Mouse (Mus musculus): ENCODE results near the gene Ugt1a7c.
"Not testable (repeated sequence)": the region's sequence is repeated elsewhere in the genome, so short reads cannot be mapped to it uniquely, and the experiment has no call there.

Ugt1a7c gene

DNA sequence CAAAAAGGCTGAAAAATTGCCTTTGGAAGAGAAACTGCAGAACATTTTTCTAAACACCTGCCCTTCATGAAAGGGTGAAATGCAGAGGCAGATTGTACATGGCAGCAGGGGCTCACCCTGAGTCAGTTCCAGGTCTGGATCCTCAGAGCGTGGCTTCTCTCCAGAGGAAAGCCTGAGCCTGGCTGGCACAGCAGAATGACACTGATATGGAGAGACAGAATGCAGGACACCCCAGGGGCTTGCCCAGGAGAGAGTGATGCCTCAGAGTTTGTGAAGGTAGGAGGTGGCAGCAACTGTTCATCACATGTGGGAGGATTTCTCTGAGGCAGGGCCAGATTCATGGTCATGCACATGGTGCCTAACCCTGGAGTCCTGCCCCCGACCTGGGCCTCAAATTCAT lies 105.1 kb downstream of the Ugt1a7c start:
- DNase-seq, result no peak

DNA sequence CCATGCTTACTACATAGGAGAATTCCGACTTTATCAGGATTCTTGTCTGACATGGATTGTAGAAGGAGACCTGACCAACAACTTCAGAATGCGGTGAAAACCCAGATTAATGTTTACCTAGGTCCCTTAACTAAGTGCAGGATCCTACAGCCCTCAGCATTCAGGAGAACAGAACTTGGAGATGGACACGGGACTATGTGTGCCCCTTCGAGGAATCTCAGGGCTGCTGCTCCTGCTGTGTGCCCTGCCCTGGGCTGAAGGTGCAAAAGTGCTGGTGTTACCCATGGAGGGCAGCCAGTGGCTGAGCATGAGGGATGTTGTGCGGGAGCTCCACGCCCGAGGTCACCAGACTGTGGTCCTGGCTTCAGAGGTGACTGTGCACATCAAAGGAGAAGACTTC lies 105.6 kb downstream of the Ugt1a7c start, which contains the start of gene Ugt1a2:
Gene Ugt1a2, plus strand, starts transcription at position 146 of the 400 bp plus-strand sequence.
- no peak for DNase-seq

DNA sequence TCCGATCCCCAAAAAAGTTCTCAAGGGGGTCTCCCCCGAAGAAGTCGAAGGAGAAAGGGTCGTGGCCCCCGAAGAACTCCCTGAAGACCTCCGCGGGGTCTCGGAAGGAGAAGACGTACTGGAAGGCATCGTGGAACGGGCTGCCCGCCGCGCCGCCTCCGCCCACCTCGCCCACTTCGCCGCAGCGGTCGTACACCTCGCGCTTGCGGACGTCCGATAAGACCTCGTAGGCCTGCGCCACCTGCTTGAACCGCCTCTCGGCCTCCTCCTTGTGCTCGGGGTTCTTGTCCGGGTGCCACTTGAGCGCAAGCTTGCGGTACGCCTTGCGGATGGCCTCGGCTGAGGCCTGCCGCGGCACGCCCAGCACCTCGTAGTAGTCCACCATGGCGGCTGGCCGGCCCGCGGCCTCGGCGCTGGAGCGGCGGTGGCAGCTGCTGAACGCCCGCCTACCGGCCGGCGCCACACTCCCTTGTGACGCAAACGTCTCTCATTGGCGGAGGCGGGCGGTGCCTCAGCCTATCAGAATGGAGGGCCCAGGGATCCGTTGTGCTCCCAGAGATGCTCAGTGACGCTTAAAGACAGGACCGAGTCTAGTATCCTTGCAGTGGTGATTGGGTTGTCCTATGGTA lies 110.5 kb downstream of the Ugt1a7c start, which contains the start of gene Dnajb3:
Gene Dnajb3, minus strand, starts transcription at position 489 of the 629 bp plus-strand sequence.
- DNase-seq, result peak; percentile 94

DNA sequence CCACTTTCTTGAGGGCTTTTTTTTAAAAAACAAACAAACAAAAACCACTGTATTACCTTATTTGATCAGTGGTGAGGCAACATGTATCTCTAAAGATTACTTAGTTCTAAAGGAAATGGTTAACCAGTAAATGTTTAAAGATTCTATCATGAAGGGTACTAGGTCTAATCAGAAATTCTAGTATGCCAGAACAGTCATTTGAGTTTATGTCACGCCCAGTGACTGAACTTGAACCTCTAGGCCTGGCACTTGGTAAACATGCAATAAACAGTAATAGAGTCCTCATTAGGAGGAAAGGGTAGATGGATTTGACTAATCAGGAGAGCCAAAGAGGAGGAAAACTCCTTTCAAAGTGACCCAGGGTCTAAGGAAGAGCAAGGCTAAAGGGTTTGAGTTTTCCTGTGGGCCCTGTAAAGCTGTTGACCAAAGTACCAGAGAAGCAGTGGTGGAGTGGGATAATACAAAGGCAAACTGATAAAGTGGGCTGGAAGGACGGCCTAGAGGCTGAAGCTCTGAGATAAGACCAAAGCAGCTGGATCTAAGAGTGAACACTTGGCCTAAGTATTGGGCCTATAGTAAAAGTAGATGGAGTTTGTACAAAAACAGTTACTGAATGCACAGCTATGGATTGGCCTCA lies 112.1 kb downstream of the Ugt1a7c start:
- DNase-seq, result no peak

DNA sequence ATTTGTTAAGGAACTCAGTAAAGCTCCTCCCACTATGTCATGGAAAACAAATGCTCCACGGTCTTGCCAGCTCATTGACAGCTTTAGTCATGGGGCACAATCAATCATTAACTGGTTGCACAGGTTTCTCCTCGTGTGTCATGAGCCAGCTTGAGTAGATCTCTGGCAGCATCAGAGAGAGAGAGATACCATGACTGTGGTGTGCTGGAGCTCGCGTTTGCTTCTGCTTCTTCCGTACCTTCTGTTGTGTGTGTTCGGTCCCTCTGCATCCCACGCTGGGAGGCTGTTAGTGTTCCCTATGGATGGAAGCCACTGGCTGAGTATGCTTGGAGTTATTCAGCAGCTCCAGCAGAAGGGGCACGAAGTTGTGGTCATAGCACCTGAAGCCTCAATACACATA lies 117.0 kb downstream of the Ugt1a7c start, which contains the start of gene Ugt1a1:
Gene Ugt1a1, plus strand, starts transcription at position 148 of the 400 bp plus-strand sequence.
- peak; percentile 4 for DNase-seq

DNA sequence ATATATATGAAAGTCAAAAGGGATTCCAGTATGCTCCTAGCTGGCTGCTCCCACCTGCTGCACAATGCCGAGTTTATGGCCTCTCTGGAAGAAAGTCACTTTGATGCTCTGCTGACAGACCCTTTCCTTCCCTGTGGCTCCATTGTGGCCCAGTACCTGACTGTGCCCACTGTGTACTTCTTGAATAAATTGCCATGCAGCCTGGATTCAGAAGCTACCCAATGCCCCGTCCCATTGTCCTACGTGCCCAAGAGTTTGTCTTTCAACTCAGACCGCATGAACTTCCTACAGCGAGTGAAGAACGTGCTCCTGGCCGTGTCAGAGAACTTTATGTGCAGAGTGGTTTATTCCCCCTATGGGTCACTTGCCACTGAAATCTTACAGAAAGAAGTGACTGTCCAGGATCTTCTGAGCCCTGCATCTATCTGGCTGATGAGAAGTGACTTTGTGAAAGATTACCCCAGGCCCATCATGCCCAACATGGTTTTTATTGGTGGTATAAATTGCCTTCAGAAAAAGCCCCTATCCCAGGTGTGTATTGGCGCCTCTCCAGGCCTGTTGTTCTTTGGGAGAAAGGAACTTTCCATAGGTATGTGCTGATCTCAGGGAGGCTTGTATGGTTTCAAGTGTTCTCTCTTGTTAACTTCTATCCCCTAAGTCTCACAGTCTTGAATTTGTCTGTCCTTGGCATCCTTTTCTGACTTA lies 117.6 kb downstream of the Ugt1a7c start:
- peak; percentile 3 for DNase-seq

DNA sequence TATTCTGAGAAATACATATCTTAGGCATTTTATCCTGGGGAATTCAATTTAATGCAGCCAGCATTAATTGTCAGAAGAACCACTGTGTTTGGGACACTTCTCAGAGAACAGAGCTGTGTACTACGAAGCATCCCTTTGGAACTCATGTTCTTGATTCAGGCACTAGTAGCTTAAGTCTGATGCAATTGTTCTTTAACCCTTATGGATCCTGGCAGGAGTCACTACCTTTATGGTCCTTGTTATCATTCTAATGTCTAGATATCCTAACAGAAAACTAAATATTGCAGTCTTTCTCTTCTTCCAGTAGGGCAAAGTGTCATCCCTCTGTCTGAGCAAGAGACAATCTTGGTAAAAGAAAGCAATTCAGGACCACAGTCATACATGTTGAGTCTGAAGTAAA lies 118.2 kb downstream of the Ugt1a7c start:
- peak; percentile 1 for DNase-seq

DNA sequence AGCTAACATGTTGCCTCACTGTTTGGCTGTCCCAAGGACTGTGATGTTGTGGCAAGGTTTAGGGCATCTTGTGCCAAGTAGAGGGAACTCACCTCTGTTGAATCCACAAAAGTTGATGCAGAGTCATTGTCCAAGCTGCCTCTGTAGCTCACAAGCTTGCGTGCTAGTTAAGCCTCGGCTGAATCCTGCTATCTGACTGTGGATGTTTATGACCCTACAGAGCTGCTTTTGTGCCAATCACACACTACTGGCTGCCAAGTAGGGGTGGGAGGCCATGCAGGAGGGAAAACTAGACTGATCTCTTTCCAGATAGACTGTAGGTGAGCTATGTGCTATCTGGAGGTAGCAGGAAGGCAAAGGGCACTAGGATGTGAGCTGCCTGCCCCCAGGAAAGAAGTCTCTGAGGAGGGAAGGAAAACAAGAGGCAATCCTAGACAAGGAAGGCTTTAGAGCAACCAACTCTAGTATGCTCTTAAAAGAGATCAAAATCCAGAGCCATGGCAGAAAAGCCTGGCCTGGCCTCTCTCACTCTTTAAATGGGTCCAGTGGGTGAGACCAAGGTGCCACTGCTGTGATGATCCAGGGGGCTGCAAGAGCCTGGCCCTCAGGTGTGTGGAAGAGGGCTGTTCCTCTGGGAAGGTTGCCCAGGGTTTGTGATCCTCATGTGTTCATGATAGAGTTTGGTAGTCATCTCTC lies 119.1 kb downstream of the Ugt1a7c start:
- DNase-seq, result peak; percentile 2

DNA sequence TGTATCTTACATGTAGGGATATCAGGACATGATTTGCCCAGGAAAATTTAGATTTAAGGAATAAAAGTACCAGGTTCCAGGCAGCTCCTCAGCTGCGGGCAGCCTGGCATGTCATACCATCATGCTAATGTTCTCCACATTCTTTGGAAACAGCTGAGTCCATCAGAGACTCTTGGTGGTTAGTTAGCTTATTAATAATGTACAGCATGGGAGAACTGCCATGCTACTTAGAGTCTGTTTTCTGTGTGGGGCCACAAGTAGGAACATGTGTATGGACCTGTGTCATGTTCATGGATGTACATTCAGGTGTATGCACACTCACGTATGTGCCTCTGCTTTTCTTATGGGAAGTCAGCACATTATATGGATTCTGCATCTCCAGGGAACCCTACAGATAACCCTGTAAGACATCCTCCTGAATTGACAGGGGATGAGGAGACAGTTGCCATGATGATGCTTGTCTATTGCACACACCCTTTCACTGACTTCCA lies 119.6 kb downstream of the Ugt1a7c start:
- peak; percentile 2 for DNase-seq

DNA sequence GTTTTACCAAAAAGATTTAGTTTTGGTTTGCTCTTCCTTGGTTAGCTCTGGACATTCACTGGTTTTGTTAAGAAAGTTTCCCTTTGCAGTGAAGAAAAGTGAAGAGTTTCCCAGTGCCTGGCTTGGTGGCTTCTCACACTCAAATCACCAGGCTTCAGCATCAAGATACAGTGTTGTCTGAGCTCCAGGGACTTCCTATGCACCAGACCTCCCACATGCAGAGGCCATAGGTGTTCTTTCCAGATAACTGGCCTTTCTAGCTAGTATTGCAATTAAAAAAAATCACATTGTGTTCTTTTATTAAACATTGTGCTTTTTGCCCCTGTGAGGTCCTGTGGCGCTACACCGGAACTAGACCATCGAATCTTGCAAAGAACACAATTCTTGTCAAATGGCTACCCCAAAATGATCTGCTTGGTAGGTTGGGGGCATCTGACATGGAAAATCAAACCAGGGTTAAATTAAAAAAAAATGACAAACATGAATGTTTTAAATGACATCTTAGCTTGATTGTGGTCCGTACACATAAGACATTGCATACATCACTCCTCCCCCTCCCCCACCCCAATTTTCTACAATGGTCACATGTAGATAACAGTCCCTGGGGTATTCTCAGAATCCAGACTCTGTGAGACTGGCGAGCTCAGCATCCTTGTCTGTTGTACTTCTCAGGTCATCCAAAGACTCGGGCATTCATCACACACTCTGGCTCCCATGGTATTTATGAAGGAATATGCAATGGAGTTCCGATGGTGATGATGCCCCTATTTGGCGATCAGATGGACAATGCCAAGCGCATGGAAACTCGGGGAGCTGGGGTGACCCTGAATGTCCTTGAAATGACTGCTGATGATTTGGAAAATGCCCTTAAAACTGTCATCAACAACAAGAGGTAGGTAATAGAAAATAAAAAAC lies 120.9 kb downstream of the Ugt1a7c start:
- DNase-seq, result peak; percentile 7

DNA sequence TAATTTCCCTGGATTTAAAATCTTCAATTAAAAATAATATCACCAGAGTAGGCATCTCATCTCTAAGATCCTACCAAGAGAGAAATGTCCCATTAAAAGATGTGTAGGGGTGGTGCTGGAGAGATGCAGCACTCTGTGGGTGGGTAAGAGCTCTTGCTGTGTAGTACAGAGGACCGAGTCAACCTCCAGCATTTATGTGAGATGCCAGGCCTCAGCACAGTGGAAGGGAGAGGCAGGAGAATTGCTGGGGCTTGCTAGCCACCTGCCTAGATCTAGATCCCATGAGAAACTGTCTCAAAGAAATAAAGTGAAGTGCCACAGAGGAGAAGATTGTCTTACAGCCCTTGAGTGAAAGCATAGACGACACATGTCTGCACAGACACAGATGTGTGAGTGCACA lies 121.7 kb downstream of the Ugt1a7c start:
- peak; percentile 1 for DNase-seq

DNA sequence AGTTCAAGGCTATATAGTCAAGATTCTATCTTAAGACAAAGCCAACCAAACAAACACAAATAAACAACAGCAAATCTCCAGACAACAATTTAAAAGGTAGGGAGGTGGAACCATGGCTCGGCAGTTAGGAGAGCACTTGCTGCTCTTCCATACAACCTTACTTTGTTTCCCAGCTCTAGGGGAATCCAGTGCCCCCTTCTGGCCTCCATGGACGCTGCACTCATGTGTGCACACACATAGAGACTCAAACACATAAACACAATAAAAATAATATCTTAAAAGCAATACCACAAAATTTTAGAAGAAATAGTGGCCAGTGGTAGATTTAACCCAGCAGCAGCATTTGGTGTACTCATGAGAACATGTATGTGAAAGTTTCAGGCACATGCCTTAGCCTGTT lies 122.3 kb downstream of the Ugt1a7c start:
- peak; percentile 1 for DNase-seq

DNA sequence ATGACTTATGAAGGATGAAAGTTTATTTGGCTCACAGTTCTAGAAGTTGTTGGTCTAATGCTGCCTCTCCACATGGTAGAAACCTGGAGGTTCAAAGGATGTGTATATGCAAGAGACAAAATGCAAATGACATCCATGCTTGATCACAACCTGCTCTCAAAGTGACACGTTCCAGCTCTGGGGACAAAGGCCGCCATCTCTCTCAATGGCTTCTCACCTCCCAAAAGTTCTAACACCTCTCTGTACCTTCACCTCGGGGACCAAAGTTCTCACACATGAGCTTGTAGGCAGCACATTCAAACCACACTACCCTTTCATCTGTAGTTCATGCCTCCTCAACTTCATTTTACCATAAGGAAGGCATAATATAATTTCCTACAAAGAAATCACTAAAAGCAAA lies 122.7 kb downstream of the Ugt1a7c start:
- peak; percentile 2 for DNase-seq

DNA sequence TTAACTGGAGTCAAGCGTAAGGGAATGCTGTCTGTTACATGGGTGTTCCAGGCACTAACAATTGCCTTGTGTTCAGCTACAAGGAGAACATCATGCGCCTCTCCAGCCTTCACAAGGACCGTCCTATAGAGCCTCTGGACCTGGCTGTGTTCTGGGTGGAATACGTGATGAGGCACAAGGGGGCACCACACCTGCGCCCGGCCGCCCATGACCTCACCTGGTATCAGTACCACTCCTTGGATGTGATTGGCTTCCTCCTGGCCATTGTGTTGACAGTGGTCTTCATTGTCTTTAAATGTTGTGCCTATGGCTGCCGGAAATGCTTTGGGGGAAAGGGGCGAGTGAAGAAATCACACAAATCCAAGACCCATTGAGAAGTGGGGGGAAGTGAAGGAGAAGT lies 123.2 kb downstream of the Ugt1a7c start:
- peak; percentile 1 for DNase-seq

DNA sequence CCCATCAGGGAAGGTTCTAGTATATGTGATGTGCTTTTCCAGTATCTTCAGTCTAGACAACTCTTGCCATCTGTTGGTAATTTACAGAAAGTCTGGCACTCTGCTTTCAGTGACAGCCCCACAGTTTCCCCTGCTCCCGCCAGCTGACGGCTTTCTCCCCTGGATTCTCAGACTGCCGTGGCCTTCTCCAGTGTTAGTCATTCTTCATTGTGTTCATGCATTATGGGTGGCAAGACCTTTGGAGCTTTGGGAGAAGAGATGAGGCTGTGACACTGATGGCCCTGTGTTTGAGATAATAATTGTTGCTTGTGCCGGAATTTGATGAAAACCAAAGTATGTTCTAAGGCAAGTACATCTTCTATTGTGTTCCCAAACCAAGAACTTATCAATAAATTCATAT lies 123.7 kb downstream of the Ugt1a7c start:
- no peak for DNase-seq

DNA sequence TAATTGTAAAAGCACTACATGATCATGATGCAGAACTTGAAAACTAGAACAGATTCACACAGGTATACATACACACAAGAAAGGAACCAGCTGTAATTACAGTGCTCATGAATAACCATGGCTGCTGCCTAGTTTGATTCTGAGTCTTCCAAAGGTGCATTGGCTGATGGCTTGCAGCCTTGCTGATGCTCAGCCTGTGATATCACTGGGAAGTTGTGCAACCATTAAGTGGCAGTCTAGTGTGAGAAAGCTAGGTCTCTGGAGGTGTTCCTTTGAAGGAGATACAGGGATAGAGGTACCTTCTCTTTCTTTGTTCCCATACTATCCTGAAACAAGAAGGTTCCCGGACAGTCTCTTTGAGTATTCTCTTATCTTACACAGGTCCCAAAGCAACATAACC lies 124.2 kb downstream of the Ugt1a7c start:
- no peak for DNase-seq

DNA sequence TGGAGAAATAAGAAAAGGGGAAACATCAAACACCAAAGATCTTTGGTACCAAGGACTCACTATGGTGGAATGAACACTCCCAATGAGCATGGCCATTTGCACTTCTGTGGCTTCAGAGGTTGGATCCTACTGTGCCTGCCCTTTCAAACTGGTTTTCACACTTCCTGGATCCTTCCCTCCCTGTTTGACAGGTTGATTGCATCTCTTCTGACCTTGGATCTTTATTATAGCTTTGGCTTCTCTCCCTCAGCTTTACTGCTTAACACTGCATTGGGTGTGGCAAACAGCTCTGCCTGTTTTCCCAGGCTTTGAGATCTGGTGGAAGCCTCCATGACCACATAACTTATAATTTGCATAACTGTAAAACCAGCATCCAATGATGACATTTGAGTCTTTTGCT lies 125.5 kb downstream of the Ugt1a7c start:
- DNase-seq, result no peak

DNA sequence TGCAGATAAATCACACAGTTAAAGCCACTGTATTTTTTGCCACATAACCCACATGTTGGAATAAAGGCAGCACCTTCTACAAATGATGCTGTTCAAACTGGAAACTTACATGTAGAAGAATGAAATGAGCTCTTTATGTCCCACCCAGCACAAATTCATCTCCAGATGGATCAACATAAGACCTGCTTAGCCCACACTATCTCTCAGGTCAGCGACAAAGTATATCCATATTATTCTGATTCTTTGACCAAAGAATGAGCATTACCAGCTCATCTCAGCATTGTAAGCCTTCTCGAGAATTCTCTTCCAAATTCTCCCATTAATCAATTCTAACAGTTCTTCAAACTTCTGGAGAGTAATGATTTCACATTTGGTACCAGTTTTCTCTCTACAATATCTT lies 127.4 kb downstream of the Ugt1a7c start:
- no peak for DNase-seq

DNA sequence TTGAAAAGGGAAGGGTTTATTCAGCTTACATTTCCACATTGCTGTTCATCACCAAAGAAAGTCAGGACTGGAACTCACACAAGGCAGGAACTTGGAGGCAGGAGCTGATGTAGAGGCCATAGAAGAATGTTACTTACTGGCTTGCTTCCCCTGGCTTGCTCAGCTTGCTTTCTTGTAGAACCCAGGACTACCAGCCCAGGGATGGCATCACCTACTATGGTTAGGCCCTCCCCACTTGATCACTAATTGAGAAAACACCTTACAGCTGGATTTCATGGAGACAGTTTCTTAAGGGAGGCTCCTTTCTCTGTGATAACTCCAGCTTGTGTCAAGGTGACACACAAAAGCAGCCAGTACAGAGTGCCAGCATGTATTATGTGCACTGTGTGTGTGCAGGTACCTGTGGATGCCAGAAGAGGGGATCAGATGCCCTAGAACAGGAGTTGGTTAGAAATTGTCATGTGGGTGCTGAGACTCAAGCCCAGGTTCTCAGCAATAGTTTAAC lies 128.2 kb downstream of the Ugt1a7c start:
- DNase-seq, result not testable (repeated sequence)

DNA sequence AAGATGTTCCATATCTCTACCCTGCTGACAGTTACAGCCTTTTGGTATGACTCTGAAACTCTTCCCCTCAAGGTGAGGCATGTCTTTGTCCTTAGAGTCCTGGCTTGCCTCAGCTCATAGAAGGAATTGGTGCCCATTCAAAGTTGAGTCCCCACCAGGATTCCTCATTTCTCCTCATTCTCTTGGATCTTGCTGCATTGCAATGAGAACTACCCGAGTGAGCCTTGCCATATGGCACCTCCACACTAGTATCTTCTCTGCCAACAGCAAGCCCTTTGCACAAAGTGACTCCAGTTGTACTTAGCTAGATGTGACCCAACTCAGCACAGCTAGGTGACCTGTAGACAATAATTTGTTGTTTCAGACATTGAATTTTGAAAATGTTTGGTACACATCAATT lies 128.7 kb downstream of the Ugt1a7c start:
- no peak for DNase-seq

DNA sequence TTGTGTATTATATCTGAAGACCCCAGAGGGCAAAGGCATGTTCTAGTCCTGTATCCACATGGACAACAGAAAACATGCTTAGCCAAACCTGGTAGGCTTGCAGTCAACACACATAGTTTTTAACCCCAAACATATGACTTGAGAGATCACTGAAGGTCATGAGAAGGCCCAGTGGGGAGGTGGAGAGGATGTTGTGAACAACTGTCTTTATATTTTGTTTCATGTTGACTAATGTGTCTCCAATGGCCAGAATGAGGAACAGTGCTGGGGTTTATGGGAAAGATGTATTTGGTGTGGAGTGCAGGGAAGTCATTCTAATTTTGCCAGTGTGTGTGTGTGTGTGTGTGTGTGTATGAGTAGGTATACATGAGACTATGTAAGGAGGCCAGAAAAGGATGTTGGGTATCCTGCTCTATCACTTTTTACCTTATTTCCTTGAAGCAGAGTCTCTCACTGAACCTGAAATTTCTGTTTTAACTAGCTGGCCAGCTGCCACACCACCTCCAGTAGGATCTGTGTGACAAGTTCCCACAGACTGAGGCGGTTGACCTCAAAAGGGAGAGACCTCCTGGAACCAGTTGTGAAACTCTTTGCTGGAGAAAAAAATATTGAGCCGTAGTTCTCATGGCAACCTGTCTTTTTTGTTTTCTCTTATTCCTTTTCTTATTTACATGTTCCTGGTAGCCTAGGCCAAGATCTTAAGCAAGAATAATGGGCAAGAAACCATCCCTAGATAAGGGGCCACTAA lies 129.3 kb downstream of the Ugt1a7c start:
- DNase-seq, result no peak

Measured in embryo, embryonic 11 days (tissue).